Mouse (Mus musculus): ENCODE measurements at regions not wholly inside any gene's neighbourhood (a gene's known extent, or its start where the extent isn't known, plus 50 kb on each side); places are given as distances from the start of the nearest gene placed in this dataset.

DNA sequence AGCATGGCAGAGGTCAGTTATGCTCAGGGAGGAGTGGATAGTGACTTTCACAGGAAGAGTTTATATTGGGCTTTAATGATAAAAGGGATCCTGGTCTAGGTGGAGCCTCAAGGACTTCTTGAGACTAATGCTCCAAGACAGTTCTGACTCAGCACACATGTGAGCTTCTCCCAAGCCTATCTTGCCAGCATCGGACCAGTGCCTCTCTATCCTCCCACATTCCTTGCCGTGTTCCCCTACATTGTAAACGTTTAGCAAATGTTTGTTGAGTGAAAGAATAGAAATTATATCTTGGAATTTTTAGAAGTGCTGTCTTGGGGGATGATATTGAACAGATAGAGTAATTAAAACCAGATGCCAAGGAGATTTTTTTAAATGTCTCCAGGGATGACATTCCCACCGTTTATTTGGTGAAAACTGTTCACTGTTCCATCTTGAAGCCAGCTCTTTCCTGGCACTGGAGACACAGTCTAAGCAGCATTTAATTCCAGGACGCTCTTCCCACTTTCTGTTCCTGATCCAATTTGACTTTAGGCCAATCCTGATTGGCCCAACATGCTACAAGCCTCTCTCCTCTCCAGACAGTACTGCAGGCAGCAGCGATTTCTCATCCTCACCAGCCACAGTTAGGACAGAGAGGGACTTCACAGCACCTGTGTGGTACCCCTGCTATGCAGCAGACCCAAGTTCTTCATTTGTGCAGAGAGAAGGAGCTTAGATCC, 418.5 kb upstream of the Fam19a5 start:
- TF ChIP-seq FLI1 (IDR thresholded peaks at IDR 0.05; ENCODE audit: low read length) (no peak), GATA1 (IDR thresholded peaks at IDR 0.05; ENCODE audit: borderline replicate concordance, low read length) (no peak)
